Mouse (Mus musculus) E14TG2a.4 (cell line): ENCODE measurements at regions not wholly inside any gene's neighbourhood (a gene's known extent, or its start where the extent isn't known, plus 50 kb on each side); places are given as distances from the start of the nearest gene placed in this dataset.

Experiments
- CTCF ChIP-seq: conservative IDR thresholded peaks from 2 replicates; pipeline ENCODE4 v1.5.1; 2014; ENCODE audit warnings: low read length
- NANOG ChIP-seq: IDR thresholded peaks from 2 replicates; pipeline ENCODE4 v1.6.1; 2014; ENCODE audit warnings: borderline replicate concordance, low read length, mixed read lengths

DNA sequence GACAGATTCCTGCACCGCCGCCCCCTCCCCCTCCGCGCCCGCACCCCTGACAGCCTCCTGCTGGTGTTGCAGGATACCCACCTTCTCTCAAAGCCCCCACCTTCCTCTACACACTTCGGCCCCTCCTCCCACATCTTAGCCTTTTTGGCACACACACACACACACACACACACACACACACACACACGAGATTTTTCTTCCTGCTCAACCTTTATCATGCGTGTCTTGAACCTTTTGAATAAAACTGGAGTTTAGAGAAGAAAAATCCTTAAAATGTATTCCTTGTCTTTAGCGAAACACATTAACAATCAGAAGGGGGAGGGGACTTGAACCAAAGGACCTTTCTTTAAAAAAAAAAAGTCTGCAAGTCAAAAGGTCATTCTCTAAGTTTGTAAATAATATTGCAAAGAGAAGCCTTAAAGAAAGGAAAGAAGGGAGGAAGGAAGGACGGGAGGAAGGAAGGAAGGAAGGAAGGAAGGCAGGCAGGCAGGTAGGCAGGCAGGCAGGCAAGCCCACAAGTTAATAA, 227.7 kb downstream of the Mef2c start:
- no peak for TF ChIP-seq CTCF
- TF ChIP-seq NANOG = no peak
